In the genomic region with DNA sequence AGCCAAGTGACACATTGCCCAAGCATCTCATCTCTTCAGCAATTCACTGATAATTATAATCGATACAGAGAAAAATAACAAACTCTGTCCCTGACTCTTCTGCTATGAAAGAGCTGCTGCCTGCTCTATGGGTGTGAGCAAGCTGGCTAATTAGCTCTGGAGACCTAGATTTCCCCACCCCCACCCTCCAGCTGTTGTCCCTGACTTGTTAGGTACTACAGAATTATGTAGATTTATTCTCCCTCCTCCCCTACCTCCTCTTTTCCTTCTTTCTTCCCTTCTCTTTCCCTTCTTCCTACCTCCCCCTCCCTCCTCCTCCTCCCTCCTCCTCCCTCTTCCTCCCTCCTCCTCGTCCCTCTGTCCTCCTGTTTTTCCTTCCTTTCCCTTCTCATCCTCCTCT, we compare ENCODE assay signal across 25 mouse cellular contexts. TPM values are rescaled to one million over a fixed set of nuclear protein-coding genes. Genes with fewer than 3 reads are reported as not detected.
"Had no signal": no experiment of that assay in that cellular context is flagged by ENCODE, and none has a peak within 500 bp of the region (broad histone marks: within the 10 kb centered on the region; RNA-seq: fewer than 3 reads in every experiment).

No protein-coding gene starts in this region.

- H3K27ac ChIP-seq: kidney, postnatal 0 days; liver, embryonic 13.5 days; neural tube, embryonic 13.5 days; stomach, embryonic 15.5 days had no signal

- ATAC-seq: midbrain, embryonic 16.5 days had no signal

- H3K4me1 ChIP-seq: liver, embryonic 13.5 days; neural tube, embryonic 13.5 days; stomach, embryonic 15.5 days had no signal

- H3K9me3 ChIP-seq: liver, embryonic 13.5 days; stomach, embryonic 15.5 days had no signal

- H3K36me3 ChIP-seq: liver, embryonic 13.5 days; neural tube, embryonic 13.5 days; stomach, embryonic 15.5 days had no signal

- H3K4me3 ChIP-seq: liver, embryonic 13.5 days; myocyte; neural tube, embryonic 13.5 days; stomach, embryonic 15.5 days had no signal

- DNase-seq: kidney, adult 18-20 months; kidney, adult 9 months; kidney, postnatal 25 days; liver, embryonic 13.5 days; lung, adult 2 months; lung, postnatal 14 days; lung, postnatal 4 days; right cerebral cortex, postnatal 25 days; spleen, adult 18-20 months; thymus, postnatal 25 days had no signal

- H3K4me2 ChIP-seq: liver, embryonic 13.5 days; midbrain, embryonic 11.5 days; neural tube, embryonic 13.5 days; stomach, embryonic 15.5 days had no signal

- H3K9ac ChIP-seq: liver, embryonic 13.5 days; neural tube, embryonic 13.5 days; stomach, embryonic 15.5 days had no signal

- H3K27me3 ChIP-seq: liver, embryonic 13.5 days; neural tube, embryonic 13.5 days; stomach, embryonic 15.5 days had no signal

RNA-seq across cellular contexts. Expression of a gene that starts 54.4 kb away (rescaled TPM):
- total RNA-seq: layer of hippocampus, postnatal 14 days; liver, adult 2 months; megakaryocyte progenitor cell, adult 5-6 weeks; megakaryocyte-erythroid progenitor cell, adult 5-6 weeks; monocyte, adult 5-6 weeks; neutrophil, adult 5-6 weeks had no signal
- polyA plus RNA-seq: limb, embryonic 11.5 days; limb, embryonic 14.5 days; liver, adult 2 months; liver, embryonic 13.5 days; liver, embryonic 16.5 days; lung, adult 2 months; midbrain, embryonic 11.5 days; midbrain, embryonic 16.5 days; myocyte; neural tube, embryonic 13.5 days; stomach, embryonic 15.5 days had no signal
